Mouse (Mus musculus) heart, postnatal 0 days (tissue): ENCODE measurements around the gene Aplnr.

Experiments
- CTCF ChIP-seq: IDR thresholded peaks from 2 replicates; pipeline ENCODE4 v1.5.1; 2016; ENCODE audit warnings: antibody characterized with exemption, control low read depth, low read depth
- EP300 ChIP-seq: IDR thresholded peaks from 2 replicates; pipeline ENCODE4 v1.6.1; 2016; ENCODE audit warnings: antibody characterized with exemption, low read depth

DNA sequence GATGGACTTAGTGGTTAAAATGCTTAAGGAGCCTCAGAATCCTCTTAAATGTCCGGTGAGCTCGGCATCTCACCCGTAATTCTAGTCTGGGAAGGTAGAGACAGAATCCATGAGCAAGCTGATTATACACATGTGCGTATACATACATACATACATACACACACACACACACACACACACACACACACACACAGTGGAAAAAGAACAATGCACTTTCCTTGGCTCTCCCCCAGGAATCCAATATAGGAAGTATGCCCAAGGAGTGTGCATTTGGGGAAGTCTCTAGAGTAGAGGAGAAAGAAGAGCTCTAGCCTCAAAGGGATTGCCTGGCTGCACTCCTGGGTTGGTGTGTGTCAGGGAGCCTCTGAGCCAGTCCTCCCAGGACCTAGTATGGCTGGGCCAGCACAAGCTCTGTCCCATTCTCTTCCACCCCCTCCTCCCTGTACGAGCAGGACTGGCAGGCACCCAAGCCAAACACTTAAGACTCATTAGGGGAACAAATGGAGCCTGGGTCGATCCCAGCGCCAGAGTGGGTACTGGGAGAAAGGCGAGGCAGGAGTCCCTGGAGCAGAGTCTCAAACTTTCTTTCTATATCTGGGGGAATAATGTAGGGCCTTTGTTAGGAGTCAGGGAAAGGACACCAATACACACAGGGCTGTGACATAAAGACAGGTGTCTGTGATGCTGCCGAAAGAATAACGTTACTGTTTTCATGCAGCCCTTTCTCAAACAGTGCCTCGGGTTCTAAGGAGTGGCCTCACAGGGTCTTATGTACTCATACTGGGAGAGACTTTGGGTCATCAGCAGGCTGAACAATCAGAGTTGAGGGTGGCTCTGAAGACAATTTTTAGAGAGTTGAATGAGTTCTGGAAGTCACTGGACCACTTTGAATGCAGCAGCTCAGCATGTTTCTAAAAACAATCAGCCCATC is 47.0 kb upstream of the Aplnr start:
- TF ChIP-seq CTCF (no peak), EP300 (no peak)
